Mouse (Mus musculus) cerebellum, adult 9-10 months (tissue): ENCODE results near the gene Kat2a.

Source experiments
- DNase-seq: peaks from one replicate; pipeline ENCODE4 v3.0.0; 2022

Gene Kat2a

GRCm38 (mm10) chr11:100711783-100712615, at the start of gene Kat2a:
Kat2a (minus strand) TSS chr11:100712465.
- DNase-seq: peak; percentile 85

DNA sequence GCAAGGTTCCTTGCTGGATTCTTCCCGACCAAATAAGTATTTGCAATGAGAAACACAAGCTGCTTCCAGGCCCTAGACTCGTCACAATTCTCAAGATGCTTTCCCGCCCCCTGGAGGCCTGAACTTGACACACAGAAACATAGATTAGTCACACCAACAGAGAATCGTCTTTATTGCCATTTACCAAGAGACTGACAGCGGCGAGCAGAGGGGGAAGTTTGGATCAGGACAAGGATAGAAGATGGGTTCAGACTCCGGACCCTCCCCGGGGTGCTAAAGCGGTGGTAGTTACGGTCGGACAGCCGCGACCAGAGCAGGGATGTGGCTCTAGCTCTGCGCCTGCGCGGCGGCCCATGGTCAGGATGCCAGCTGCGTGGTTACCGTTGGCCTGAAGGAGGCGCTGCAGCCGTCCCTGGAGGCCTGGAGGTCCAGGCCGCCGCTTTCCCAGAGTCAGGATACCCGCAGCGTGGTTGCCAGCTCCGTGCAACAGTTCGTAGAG, 49.3 kb upstream of the Kat2a start:
- DNase-seq: peak; percentile 90

DNA sequence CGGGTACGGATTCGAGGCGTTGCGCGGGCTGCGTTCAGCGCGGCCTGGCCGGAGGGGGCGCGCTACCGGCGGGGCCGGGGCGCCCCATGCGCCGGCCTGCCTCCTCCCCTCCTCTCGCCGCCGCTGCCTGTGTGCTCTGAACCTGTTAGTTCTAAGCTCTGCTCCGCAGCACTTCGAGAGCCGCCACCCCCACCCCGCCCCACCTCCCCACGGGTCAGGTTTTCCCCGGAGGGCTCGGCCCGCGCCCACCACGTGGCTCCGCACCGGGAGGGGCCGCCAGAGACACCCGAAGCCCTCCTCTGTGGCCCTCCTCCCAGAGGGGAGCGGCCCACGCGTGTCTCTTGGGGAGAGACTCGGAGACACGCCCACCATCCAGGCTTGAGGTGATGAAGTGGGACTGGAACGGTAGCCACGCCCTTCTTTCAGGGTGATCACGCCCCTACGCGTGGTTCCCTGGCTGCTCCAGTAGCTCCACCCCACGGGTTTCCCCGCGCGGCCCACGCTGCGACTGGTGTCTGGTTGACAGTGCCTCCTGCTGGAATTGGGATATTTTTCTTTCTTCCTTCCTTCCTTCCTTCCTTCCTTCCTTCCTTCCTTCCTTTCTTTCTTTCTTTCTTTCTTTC, 47.5 kb upstream of the Kat2a start, which contains the start of gene Kcnh4:
Gene Kcnh4, minus strand, starts transcription at position 332 of the 623 bp plus-strand sequence.
- DNase-seq: peak; percentile 56

DNA sequence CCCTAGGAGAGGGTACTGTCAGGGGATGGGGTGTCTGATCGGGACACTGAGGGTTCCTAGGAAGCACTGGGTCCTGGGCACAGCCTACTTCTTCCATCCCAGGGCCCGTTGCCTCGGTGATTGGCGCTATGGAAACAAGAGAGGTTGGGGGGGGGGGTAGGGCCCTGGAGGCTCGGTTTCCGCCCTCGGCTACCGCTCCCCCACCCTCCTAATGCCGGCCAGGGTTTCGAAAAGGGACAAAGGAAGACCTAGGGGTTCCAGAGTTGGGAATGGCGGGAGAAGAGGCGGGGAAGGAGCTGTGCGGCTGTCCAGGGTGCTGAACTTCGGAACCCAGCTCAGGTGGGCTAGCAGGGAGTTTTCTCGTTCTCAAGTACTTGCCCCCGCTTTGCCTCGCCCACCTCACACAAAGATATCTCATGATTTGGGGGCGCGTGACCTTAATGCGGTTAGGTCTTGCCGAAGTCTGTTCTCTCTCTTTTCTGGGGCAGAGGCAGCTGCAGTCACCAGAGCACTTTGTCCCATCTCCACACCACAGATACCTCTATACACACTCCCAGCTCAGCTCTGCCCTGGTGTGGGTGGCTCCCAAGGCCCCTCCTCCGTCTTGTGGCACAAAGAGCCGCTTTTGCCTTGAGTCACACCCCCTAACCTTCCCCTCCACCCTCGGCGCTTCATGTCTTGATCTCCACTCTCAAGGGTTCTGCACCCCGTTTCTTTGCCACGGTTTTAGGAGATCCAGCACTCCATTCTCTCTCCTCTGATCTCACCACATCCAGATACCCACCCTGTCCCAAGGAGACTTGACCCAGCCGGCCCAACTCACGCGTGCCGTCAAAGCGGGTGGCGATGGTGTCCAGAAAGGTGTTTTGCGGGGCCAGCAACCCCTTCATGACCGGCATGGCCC, 46.7 kb upstream of the Kat2a start:
- DNase-seq: no peak

DNA sequence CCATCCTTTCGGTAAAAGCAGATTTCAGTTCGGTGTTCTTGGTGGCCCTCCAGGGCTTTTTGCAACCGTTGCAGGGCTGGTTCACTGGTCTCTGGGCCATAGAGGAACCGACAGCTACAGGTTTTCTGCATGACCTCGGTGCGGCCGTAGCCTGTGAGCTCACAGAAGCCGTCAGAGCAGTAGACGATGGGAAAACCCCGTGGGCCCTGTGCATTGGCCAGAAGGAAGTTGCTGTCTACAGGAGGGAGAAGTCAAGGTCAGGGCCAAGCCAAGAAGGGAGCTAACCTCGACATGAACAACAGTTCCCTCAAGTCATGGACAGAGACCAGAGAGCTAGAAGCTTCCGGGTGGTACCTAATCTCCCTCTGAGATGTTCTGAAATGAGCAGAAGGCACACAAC, 45.3 kb upstream of the Kat2a start:
- DNase-seq: no peak

DNA sequence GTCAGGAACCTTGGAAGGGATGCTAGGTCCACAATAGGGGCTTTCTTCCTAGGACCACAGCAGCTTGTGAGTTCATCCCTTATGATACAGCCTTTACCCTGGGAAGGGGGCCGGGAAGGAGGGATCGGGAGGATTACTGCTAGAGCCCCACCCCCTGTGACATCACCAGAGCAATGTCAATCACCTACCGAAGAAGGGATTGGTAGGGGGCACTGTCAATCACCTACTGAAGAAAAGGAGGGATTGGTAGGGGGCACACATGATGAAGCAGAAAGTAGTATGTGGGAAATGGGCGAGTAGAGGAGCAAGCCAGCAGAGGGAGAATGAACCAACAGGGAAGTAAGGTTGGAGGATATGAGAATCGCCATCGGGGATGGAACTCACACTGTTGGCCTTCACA, 44.2 kb upstream of the Kat2a start:
- no peak for DNase-seq

DNA sequence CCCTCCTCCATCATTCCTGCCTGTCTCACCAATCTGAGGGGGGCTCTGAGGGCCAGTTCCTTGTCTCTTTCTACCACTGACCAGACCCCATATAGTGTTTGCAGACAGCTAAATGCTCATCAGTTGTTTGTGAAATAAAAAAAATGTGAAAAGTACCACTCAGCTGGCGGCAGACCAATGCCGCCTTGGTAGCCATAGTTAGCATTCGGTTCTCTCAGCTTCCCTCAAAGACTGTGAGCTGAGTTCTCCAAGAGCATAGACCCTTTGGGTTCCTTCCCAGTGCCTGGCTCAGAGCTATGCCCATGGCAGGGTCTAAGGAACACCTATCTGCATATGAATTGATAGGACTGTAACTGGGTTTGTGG, 42.4 kb upstream of the Kat2a start:
- DNase-seq: no peak

GRCm38 (mm10) chr11:100754021-100754692, 41.9 kb upstream of the Kat2a start:
- DNase-seq: no peak

- DNase-seq: no peak
These were observed 40.0 kb upstream of the Kat2a start for GRCm38 (mm10) chr11:100752294-100752693.

- no peak for DNase-seq
These were observed 37.9 kb upstream of the Kat2a start for GRCm38 (mm10) chr11:100750127-100750526.

GRCm38 (mm10) chr11:100749469-100749868, 37.2 kb upstream of the Kat2a start:
- no peak for DNase-seq

DNA sequence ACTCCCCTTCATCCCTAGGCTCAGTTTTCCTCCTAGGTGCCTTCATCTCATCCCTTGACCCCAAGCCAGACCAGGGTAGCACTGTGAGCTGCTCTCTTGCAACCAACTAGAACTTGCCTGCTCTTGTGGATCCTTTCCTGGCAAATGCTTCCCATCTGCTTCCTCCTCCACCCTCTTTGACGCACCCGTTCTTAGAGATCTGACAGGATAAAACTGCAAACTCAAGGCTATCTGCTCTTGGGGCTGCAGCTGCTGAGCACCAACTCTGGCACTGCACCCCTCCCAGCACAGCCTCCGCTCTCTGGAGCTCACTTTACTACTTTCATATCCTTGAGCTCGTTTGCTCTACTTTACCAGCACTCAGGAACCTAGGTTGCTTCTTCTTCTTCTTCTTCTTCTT, 36.4 kb upstream of the Kat2a start:
- DNase-seq: no peak

DNA sequence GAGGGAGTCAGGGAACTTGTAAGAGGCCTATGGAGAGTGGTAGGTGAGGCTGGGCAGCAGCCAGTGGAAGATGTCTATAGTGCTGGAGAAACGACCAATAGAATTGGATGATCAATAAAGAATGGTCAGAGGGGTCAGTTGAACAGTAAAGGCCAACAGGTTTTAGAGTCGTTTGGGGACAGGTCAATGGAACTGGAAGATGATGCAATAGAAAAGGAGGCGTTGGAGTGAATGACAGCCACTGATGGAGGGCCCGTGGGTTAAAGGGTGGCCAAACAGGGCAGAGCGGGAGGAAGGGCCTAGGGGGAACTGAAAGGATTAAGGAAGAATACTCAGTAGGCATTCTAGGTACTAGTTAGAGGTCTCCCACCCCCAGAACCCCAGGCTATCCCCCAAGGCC, 34.8 kb upstream of the Kat2a start:
- no peak for DNase-seq

- DNase-seq: no peak
These were observed 34.3 kb upstream of the Kat2a start for GRCm38 (mm10) chr11:100746546-100746945.

DNA sequence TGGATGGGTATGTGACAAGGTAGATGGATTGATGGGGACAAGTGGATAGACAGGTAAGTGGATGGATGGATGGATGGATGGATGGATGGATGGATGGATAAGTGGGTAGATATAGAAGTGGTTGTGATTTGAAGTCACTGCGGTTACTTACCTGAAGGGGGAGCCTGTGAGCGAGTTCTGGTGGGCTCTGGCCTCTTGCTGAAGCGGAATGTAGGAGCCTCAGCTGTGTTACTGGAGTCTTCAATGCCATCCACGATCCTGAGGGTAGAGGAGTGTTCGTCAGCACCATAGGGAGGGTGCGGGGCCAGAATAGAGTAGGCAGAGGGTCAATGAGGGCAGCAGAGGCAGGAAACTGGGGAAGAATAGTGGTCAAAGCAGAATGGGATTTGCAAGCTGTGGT, 32.8 kb upstream of the Kat2a start:
- DNase-seq: peak; percentile 62

GRCm38 (mm10) chr11:100741348-100741747, 29.1 kb upstream of the Kat2a start:
- DNase-seq: peak; percentile 51

DNA sequence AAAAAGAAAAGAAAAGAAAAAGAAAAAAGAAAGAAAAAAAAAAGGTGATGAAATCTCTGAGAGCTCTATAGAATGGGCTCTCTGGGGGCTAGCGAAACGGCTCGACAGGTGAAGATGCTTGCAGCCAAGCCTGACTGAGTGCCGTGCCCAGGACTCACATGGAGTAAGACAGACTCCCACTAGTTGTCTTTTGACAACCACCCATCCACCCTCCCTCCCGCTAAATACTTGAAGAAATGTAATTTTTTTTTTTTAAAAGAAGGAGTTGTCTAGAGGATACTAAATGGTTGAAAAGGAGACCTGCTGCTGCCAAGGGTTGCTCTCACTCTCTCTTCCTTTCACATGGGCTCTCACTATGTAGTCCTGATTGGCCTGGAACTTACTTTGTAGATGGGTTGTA, 26.5 kb upstream of the Kat2a start:
- DNase-seq: peak; percentile 61

- peak; percentile 100 for DNase-seq
These were observed 25.9 kb upstream of the Kat2a start, which contains the start of gene Rab5c for GRCm38 (mm10) chr11:100738066-100738604. Rab5c (minus strand) TSS chr11:100738215.

DNA sequence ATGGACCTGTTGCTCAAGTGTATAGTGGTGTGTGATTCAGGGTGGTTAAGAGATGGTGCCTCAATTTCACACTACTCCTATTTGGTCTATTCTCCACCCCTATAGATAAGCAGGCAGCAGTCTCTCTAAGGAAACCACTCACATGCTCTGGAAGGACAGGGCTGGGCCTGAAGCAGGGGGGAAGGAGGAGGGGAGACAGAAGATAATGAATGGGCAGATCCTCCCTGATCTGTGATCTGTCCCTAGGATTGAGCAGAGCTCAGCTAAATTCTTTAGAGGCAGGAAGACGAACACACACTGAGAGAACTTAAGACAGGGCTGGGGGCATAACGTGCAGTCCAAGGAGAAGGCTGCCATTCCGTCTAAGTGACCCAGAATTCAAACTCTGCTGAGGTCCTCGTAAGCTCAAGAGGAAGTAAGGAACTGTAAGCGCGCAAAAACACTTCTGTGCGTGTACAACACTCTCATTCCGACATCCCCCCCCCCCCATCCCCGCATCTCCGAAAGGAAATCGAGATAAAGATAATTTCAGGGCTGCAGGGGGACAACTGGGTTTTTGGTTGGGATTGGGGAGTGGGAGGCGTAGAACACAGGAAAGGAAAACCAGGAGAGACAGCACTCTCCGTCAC, 25.0 kb upstream of the Kat2a start:
- DNase-seq: peak; percentile 45

- DNase-seq: no peak
These were observed 24.4 kb upstream of the Kat2a start for GRCm38 (mm10) chr11:100736746-100737080.

DNA sequence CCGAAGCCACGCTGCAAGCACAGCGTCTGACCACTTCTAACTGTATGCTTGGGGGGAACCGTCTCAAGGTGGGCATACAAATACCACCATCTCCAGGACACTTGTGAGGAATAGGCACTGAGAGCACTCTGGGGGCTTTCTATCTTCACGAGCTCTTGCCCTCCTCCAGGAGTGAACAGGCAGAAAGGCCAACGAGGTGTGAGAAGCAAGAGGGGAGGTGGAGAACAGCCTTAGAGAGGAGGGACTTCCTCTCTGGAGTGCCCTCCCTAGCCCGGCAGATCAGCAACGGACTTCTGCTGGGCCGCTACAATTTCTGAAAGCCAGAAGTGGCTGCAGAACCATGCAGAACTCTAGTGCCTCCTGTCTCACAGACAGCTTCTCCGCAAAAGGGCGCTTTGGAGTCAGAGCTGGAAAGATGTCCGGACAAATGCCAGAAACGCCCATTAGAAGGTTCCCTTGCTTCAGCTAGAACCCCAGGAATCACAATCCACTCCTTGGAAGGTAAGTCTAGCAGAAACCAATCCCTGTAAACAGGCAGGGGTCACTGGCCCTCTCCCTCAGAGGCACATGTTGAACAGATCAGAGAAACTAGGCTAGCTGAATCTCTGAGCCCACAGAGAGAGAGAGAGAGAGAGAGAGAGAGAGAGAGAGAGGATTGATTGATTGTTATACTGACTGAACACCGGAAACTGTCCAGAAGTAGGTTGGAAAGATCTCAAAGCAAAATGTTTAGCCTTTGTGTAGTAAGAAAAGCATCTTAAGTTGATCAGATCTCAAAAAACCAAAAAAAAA, 23.9 kb upstream of the Kat2a start:
- no peak for DNase-seq
